Mouse (Mus musculus) thymus, postnatal 25 days (tissue): ENCODE results near the gene Iffo1.

ENCODE experiments used
- DNase-seq: peaks from one replicate; pipeline ENCODE4 v3.0.0; 2022

Gene Iffo1

GRCm38 (mm10) chr6:125196301-125196700, 51.3 kb downstream of the Iffo1 start:
- no peak for DNase-seq

DNA sequence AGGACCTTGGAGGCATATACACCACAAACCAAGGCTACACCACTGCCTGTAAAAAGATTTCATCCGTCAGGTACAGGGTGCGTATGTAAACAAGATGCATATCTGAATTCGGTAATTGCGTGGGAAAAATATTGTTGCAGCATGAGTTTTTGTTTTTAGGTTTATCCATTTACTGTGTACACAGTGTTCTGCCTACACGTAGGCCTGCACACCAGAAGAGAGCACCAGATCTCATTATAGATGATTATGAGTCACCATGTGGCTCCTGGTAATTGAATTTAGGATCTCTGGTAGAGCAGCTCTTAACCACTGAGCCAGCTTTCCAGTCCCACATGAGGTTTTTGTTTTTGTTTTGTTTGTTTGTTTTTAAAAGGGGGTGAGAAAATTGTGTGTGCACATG, 52.1 kb downstream of the Iffo1 start:
- no peak for DNase-seq

- no peak for DNase-seq
Measured at GRCm38 (mm10) chr6:125210436-125210835, 65.4 kb downstream of the Iffo1 start.
